Mouse (Mus musculus) liver, embryonic 11.5 days (tissue): ENCODE data around the gene Wwox. TPM values are rescaled to one million over a fixed set of nuclear protein-coding genes. Genes with fewer than 3 reads are reported as not detected.

Source experiments
- ATAC-seq: fragments of 200-750 bp; cut with Nextera tagmentation; replicated peaks from 2 replicates; pipeline ENCODE4 v1.8.0; 2017; ENCODE audit warnings: moderate number of reproducible peaks, mild to moderate bottlenecking, moderate TSS enrichment, moderate library complexity; ENCODE audit not compliant: low FRiP score
- DNase-seq: peaks from one replicate; pipeline ENCODE4 v3.0.0-alpha.2; 2017; ENCODE audit warnings: low spot score
- H3K27ac ChIP-seq: fragments of 300-500 bp; sonication (generic); 2 replicates; pipeline ENCODE4 v1.5.1; 2014; ENCODE audit warnings: mild to moderate bottlenecking, low read depth, low read length, control low read depth
- H3K27me3 ChIP-seq: fragments of 300-500 bp; sonication (generic); replicated peaks from 2 replicates; pipeline ENCODE4 v1.6.1; 2014; ENCODE audit warnings: low read length, mixed read lengths; ENCODE audit not compliant: control insufficient read depth, insufficient read depth
- H3K36me3 ChIP-seq: fragments of 300-500 bp; sonication (generic); 2 replicates; pipeline ENCODE4 v1.6.1; 2014; ENCODE audit warnings: mild to moderate bottlenecking, low read length, moderate library complexity, mixed read lengths; ENCODE audit not compliant: control insufficient read depth, insufficient read depth
- H3K4me1 ChIP-seq: fragments of 300-500 bp; sonication (generic); replicated peaks from 2 replicates; pipeline ENCODE4 v1.6.1; 2014; ENCODE audit warnings: low read length, mixed read lengths; ENCODE audit not compliant: control insufficient read depth, insufficient read depth
- H3K4me2 ChIP-seq: fragments of 300-500 bp; sonication (generic); 2 replicates; pipeline ENCODE4 v1.6.1; 2014; ENCODE audit warnings: mild to moderate bottlenecking, control low read depth, moderate library complexity
- H3K4me3 ChIP-seq: fragments of 300-500 bp; sonication (generic); 2 replicates; pipeline ENCODE4 v1.5.1; 2014; ENCODE audit warnings: low read depth, low read length, control low read depth
- H3K9ac ChIP-seq: fragments of 300-500 bp; sonication (generic); 2 replicates; pipeline ENCODE4 v1.6.1; 2014; ENCODE audit warnings: low read depth, low read length, control low read depth
- H3K9me3 ChIP-seq: fragments of 300-500 bp; sonication (generic); 2 replicates; pipeline ENCODE4 v1.6.1; 2016; ENCODE audit warnings: low read length, inconsistent platforms, mixed read lengths; ENCODE audit not compliant: control insufficient read depth
- WGBS: fragments of 180-500 bp; shearing (Covaris S2); extraction: QIAGEN DNeasy Blood & Tissue Kit; methylation state at CpG from one replicate; pipeline ENCODE4 v1.1.7; 2014; 5-methylcytosine and 5-hydroxymethylcytosine counted together
- polyA plus RNA-seq: library from polyadenylated mRNA; unstranded; fragments of >200 nt; fragmentation: Nextera tagmentation; extraction: Ambion mirVana; gene quantifications from 2 replicates; pipeline ENCODE4 v1.2.1, GENCODE M21; 2014

Gene Wwox
- polyA plus RNA-seq, 1 experiment from 2014 or later: 7.3 TPM

DNA sequence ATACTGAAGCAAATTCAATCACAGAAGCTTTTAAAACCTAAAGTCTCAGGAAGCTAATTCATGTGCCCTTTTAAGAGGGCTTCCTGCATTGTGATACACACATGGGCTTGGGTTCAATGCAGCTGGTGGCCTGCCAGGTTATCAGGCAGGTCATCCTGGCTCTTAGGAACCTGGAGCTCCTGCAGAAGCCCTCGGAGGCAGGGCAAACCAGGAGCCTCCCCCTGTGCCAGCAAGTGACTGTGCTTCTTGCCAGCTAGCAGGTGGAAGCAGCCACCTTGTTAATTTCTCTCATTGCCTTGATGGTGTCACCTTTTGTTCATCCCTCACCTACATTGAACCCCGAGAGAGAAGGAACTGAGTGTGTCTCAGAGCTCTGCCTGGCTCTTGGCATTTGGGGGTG lies 872.9 kb downstream of the Wwox start:
- ATAC-seq (no peak), DNase-seq (no peak)
- Histone ChIP-seq H3K36me3 (no peaks in the 10 kb centered on the region), H3K4me1 (no peaks in the 10 kb centered on the region), H3K4me3 (no peak overlapping the region), H3K9me3 (no peaks in the 10 kb centered on the region), H3K9ac (no peak overlapping the region), H3K4me2 (no peak overlapping the region), H3K27me3 (no peaks in the 10 kb centered on the region), H3K27ac (no peak overlapping the region)
- 68% methylated on average over 2 of the region's 2 CpGs for WGBS

DNA sequence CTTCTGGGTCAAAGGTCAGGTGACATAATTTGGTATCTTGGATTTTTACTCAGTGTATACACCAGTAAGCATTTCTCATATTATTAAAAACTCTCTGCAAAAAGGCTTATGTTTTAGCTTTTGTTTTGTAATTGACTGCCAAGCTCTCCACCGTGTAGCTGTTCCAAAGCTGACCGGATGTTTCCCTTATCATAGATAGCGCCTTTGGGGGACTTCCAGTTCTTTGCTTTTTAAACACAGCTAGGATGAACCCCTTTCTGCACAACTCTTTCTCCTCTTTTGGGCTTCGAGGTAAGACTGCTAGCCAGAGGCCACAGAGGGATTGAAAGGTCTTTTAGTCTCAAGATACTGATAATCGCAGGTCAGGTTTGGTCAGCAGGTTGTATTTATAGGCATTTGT lies 883.0 kb downstream of the Wwox start:
- no peak overlapping the region for H3K27ac ChIP-seq
- 73% methylated on average over 5 of the region's 5 CpGs for WGBS
- H3K36me3 ChIP-seq: no peaks in the 10 kb centered on the region
- H3K9me3 ChIP-seq: no peaks in the 10 kb centered on the region
- ATAC-seq (no peak), DNase-seq (no peak)
- no peak overlapping the region for H3K9ac ChIP-seq
- no peak overlapping the region for H3K4me2 ChIP-seq
- H3K4me1 ChIP-seq: no peaks in the 10 kb centered on the region
- no peak overlapping the region for H3K4me3 ChIP-seq
- no peaks in the 10 kb centered on the region for H3K27me3 ChIP-seq

- WGBS: 85% methylated on average over 11 of the region's 11 CpGs
- no peaks in the 10 kb centered on the region for H3K4me1 ChIP-seq
- no peaks in the 10 kb centered on the region for H3K27me3 ChIP-seq
- H3K9ac ChIP-seq: no peak overlapping the region
- no peak overlapping the region for H3K4me2 ChIP-seq
- no peak overlapping the region for H3K27ac ChIP-seq
- H3K36me3 ChIP-seq: no peaks in the 10 kb centered on the region
- no peak overlapping the region for H3K4me3 ChIP-seq
- ATAC-seq: no peak
- H3K9me3 ChIP-seq: no peaks in the 10 kb centered on the region
- no peak for DNase-seq
Observed at GRCm38 (mm10) chr8:115330671-115331070, 891.2 kb downstream of the Wwox start.

- no peak for ATAC-seq
- Histone ChIP-seq H3K36me3 (no peaks in the 10 kb centered on the region), H3K27me3 (no peaks in the 10 kb centered on the region), H3K9ac (no peak overlapping the region), H3K4me1 (no peaks in the 10 kb centered on the region), H3K9me3 (no peaks in the 10 kb centered on the region), H3K4me2 (no peak overlapping the region), H3K4me3 (no peak overlapping the region), H3K27ac (no peak overlapping the region)
- WGBS: 82% methylated on average over 3 of the region's 3 CpGs
- DNase-seq: no peak
Observed at GRCm38 (mm10) chr8:115333972-115334371, 894.5 kb downstream of the Wwox start.

DNA sequence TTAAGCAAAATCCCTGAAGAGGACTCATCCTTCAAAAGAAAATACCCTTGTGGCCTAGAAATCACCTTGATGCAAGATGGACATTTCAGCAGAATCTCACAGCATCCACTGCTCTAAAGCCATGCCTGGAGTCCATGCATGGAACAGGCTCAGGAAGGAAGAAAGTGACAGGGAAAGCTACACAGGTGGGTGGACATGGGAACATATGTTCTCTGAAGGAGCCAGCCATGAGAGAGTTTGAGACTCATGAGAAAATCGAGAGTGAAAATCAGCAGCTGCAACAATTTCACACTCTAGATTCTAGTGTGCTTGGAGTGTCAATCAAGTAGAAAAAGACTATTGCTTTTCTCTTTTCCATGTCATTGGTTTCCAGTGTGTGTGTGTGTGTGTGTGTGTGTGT lies 896.9 kb downstream of the Wwox start:
- WGBS: 72% methylated on average over 1 of the region's 1 CpGs
- Histone ChIP-seq H3K27me3 (no peaks in the 10 kb centered on the region), H3K9me3 (no peaks in the 10 kb centered on the region), H3K4me3 (no peak overlapping the region), H3K4me1 (no peaks in the 10 kb centered on the region), H3K36me3 (no peaks in the 10 kb centered on the region), H3K9ac (no peak overlapping the region), H3K27ac (no peak overlapping the region), H3K4me2 (no peak overlapping the region)
- no peak for DNase-seq
- no peak for ATAC-seq

DNA sequence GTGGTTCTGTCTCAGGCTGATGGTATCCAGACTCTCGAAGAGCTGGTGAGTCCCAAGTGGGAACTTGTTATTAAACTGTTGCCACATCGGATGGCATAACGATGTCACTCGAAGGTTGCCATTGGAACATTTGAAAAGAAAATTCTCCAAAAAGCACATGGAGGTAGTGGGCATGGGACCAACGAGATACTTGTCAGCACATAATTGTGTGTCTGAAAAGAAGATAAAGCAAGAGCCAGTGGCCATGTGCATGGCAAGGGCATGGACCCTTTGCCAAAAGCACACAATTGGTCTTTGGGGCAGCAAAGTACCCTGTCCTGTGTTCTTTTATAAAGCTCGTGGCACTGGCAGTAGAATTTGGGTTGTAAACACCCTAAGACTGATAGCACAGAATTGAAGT lies 909.2 kb downstream of the Wwox start:
- Histone ChIP-seq H3K36me3 (no peaks in the 10 kb centered on the region), H3K9me3 (no peaks in the 10 kb centered on the region), H3K27me3 (no peaks in the 10 kb centered on the region), H3K4me2 (no peak overlapping the region), H3K9ac (no peak overlapping the region), H3K4me1 (no peaks in the 10 kb centered on the region), H3K27ac (no peak overlapping the region), H3K4me3 (no peak overlapping the region)
- no peak for DNase-seq
- no peak for ATAC-seq
- WGBS: 78% methylated on average over 6 of the region's 6 CpGs

DNA sequence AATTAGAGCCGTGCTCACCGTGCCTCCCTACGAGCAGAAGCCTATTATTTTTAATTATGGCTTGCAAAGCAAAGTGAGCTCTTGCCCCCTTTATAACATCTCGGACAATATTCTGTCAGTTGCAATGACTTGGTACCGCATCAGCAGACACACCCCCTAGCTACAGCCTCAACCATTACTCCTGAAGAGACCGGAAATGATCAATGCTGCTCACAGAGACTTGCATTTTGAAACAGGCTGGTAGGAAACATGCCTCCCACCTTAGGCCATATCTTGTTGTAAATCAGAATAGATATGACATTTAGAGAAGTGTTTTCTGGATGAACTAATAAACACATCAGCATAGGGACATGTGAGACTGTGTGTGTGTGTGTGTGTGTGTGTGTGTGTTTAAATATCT lies 911.3 kb downstream of the Wwox start:
- H3K4me1 ChIP-seq: no peaks in the 10 kb centered on the region
- no peaks in the 10 kb centered on the region for H3K36me3 ChIP-seq
- no peak overlapping the region for H3K4me3 ChIP-seq
- no peak overlapping the region for H3K9ac ChIP-seq
- H3K9me3 ChIP-seq: no peaks in the 10 kb centered on the region
- H3K4me2 ChIP-seq: no peak overlapping the region
- no peaks in the 10 kb centered on the region for H3K27me3 ChIP-seq
- no peak overlapping the region for H3K27ac ChIP-seq
- WGBS: 84% methylated on average over 6 of the region's 6 CpGs
- DNase-seq (no peak), ATAC-seq (no peak)

DNA sequence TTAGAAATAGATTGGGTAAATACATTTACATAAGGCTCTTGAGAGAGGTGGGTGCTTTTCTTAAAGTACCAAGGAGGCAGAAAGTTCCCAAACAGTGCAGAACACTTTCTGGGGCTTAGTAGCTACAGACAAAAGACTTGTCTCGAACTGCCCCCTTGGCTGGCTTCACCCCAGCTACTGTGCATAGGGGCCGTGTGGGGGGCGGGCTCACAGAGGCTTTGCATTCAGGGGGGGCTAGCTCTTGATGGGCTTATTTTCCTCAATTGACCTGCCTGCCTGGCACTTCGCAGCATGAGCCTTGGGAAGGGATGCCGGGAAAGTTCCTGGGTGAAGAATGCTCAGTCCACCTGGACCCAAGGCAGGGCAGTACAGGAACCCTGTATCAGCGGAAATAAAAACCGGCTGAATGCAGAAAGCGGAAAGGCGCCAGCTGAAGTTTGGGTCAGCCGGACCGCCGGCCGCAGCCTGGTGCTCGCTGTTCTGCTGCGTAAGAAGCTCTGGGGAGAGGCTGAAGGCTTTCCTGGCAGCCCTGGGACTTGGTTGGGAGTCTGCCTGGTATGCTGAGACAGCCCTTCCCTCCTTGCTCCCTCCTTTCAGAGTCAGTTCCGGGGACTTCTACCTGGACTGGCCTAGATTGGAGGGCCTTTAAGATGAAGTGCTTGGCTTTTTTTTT lies 918.3 kb downstream of the Wwox start:
- DNase-seq (no peak), ATAC-seq (no peak)
- H3K36me3 ChIP-seq: no peaks in the 10 kb centered on the region
- 71% methylated on average over 16 of the region's 16 CpGs for WGBS
- H3K9ac ChIP-seq: no peak overlapping the region
- no peaks in the 10 kb centered on the region for H3K27me3 ChIP-seq
- no peak overlapping the region for H3K4me2 ChIP-seq
- H3K4me3 ChIP-seq: no peak overlapping the region
- H3K27ac ChIP-seq: no peak overlapping the region
- no peaks in the 10 kb centered on the region for H3K4me1 ChIP-seq
- H3K9me3 ChIP-seq: no peaks in the 10 kb centered on the region

- ATAC-seq: no peak
- WGBS: 89% methylated on average over 11 of the region's 11 CpGs
- Histone ChIP-seq H3K9ac (no peak overlapping the region), H3K27ac (no peak overlapping the region), H3K36me3 (no peaks in the 10 kb centered on the region), H3K4me3 (no peak overlapping the region), H3K27me3 (no peaks in the 10 kb centered on the region), H3K4me1 (no peaks in the 10 kb centered on the region), H3K9me3 (no peaks in the 10 kb centered on the region), H3K4me2 (no peak overlapping the region)
- DNase-seq: no peak
Observed at GRCm38 (mm10) chr8:115358481-115358880, 919.0 kb downstream of the Wwox start.
